Mouse (Mus musculus) liver, adult 2 months (tissue): ENCODE data around the gene Mpeg1. TPM values are rescaled to one million over a fixed set of nuclear protein-coding genes. Genes with fewer than 3 reads are reported as not detected.

Source experiments
- DNase-seq: peaks from one replicate; pipeline ENCODE4 v3.0.0-alpha.2; 2011; ENCODE audit warnings: low read depth, low spot score; ENCODE audit errors: extremely low read depth
- H3K27ac ChIP-seq: fragments of 200-500 bp; replicated peaks from 2 replicates; pipeline ENCODE4 v1.5.1; 2012; ENCODE audit warnings: low read depth, mild to moderate bottlenecking, control low read depth, inconsistent platforms, low read length; ENCODE audit not compliant: insufficient read depth
- H3K27me3 ChIP-seq: fragments of 200-500 bp; 2 replicates; pipeline ENCODE4 v1.6.1; 2012; ENCODE audit warnings: mild to moderate bottlenecking, moderate library complexity, low read length, inconsistent platforms; ENCODE audit not compliant: control insufficient read depth, insufficient read depth
- H3K36me3 ChIP-seq: fragments of 200-500 bp; 2 replicates; pipeline ENCODE4 v1.6.1; 2012; ENCODE audit warnings: low read length, inconsistent platforms; ENCODE audit not compliant: control insufficient read depth, insufficient read depth
- H3K4me1 ChIP-seq: fragments of 200-500 bp; 2 replicates; pipeline ENCODE4 v1.6.1; 2011; ENCODE audit warnings: low read length; ENCODE audit not compliant: control insufficient read depth, insufficient read depth
- H3K4me3 ChIP-seq: fragments of 200-500 bp; 2 replicates; pipeline ENCODE4 v1.5.1; 2011; ENCODE audit warnings: low read depth, mild to moderate bottlenecking, control low read depth, low read length, moderate library complexity; ENCODE audit not compliant: insufficient read depth
- H3K79me2 ChIP-seq: fragments of 200-500 bp; 2 replicates; pipeline ENCODE4 v1.6.1; 2012; ENCODE audit warnings: inconsistent platforms, mild to moderate bottlenecking, low read length, moderate library complexity; ENCODE audit not compliant: control insufficient read depth, insufficient read depth
- H3K9ac ChIP-seq: fragments of 200-500 bp; 2 replicates; pipeline ENCODE4 v1.6.1; 2012; ENCODE audit warnings: low read depth, mild to moderate bottlenecking, control low read depth, inconsistent platforms, low read length
- CTCF ChIP-seq: fragments of 200-500 bp; IDR thresholded peaks from 2 replicates; pipeline ENCODE4 v1.5.1; 2011; ENCODE audit warnings: low read depth, low read length, control low read depth
- POLR2A ChIP-seq: fragments of 200-500 bp; IDR thresholded peaks from 2 replicates; pipeline ENCODE4 v1.6.1; 2011; ENCODE audit warnings: low read length, control low read depth; ENCODE audit not compliant: insufficient read depth; ENCODE audit errors: extremely low read depth
- WGBS: fragments of 180-500 bp; shearing (Covaris S2); methylation state at CpG from one replicate; pipeline ENCODE4 v1.1.7; 2018; 5-methylcytosine and 5-hydroxymethylcytosine counted together
- polyA plus RNA-seq: library from polyadenylated mRNA; depleted of rRNA; stranded (reverse); fragments of >200 nt; gene quantifications from 2 replicates; pipeline ENCODE4 v1.2.3, GENCODE M21; 2012; rRNA removed
- total RNA-seq: library from RNA; depleted of rRNA; stranded (reverse); fragments of >200 nt; gene quantifications from 2 replicates; pipeline ENCODE4 v1.2.3, GENCODE M21; 2014; rRNA removed

Mpeg1 gene
- total and polyA plus RNA-seq, 2 experiments: 7.4 to 27.1 TPM

- WGBS: under 1% methylated on average over 38 of the region's 38 CpGs
- Histone ChIP-seq H3K4me1 (peaks cover 5% of the 10 kb centered on the region), H3K79me2 (peaks cover 9% of the 10 kb centered on the region; the same call in 1 of the 2 replicates), H3K4me3 (peak overlapping the region; percentile 67), H3K36me3 (no peaks in the 10 kb centered on the region), H3K27me3 (no peaks in the 10 kb centered on the region), H3K27ac (no peak overlapping the region), H3K9ac (peak overlapping the region; percentile 89)
- TF ChIP-seq CTCF (peak; percentile 13; the same call in 1 of the 2 replicates), POLR2A (no peak)
- peak; percentile 21 for DNase-seq
Observed at GRCm38 (mm10) chr19:12500881-12501311, 40.3 kb downstream of the Mpeg1 start.

GRCm38 (mm10) chr19:12501370-12502347 is 41.1 kb downstream of the Mpeg1 start, which contains the start of gene Dtx4:
TSS of gene Dtx4 (minus strand) at chr19:12501454.
- Histone ChIP-seq H3K27ac (peak within 1 kb of the TSS; percentile 18), H3K4me3 (peak within 1 kb of the TSS; percentile 67), H3K79me2 (peaks cover 9% of the 10 kb centered on the region; the same call in 1 of the 2 replicates), H3K36me3 (no peaks in the 10 kb centered on the region), H3K4me1 (peaks cover 5% of the 10 kb centered on the region), H3K27me3 (no peaks in the 10 kb centered on the region), H3K9ac (peak within 1 kb of the TSS; percentile 89)
- DNase-seq: peak; percentile 90
- WGBS: under 1% methylated on average over 79 of the region's 80 CpGs
- TF ChIP-seq POLR2A: no peak
- TF ChIP-seq CTCF: peak; percentile 98

GRCm38 (mm10) chr19:12502756-12503155 is 42.2 kb downstream of the Mpeg1 start:
- 60% methylated on average over 7 of the region's 7 CpGs for WGBS
- H3K9ac ChIP-seq: no peak overlapping the region
- no peaks in the 10 kb centered on the region for H3K36me3 ChIP-seq
- TF ChIP-seq POLR2A: no peak
- TF ChIP-seq CTCF: no peak
- H3K4me3 ChIP-seq: no peak overlapping the region
- no peaks in the 10 kb centered on the region for H3K27me3 ChIP-seq
- H3K27ac ChIP-seq: no peak overlapping the region
- H3K4me1 ChIP-seq: peaks cover 5% of the 10 kb centered on the region
- no peak for DNase-seq
- H3K79me2 ChIP-seq: 0 out of 2 replicates have a peak, but pooled peaks cover 6% of the 10 kb centered on the region

- no peak for DNase-seq
- no peak overlapping the region for H3K4me3 ChIP-seq
- no peaks in the 10 kb centered on the region for H3K36me3 ChIP-seq
- H3K27ac ChIP-seq: no peak overlapping the region
- TF ChIP-seq POLR2A (no peak), CTCF (no peak)
- no peaks in the 10 kb centered on the region for H3K79me2 ChIP-seq
- H3K27me3 ChIP-seq: no peaks in the 10 kb centered on the region
- no peak overlapping the region for H3K9ac ChIP-seq
- no peaks in the 10 kb centered on the region for H3K4me1 ChIP-seq
Observed at GRCm38 (mm10) chr19:12514621-12515020, 54.0 kb downstream of the Mpeg1 start.

Other genes with a start within 250 kb of the Mpeg1 start
- gene Olfr1432, start 228.2 kb upstream of the Mpeg1 start, total RNA-seq: not detected in 2 replicates
- gene Olfr1432, start 228.2 kb upstream of the Mpeg1 start, polyA plus RNA-seq: not detected in 2 replicates
- not detected in 2 replicates for gene Olfr262, start 219.1 kb upstream of the Mpeg1 start, total RNA-seq
- gene Olfr262, start 219.1 kb upstream of the Mpeg1 start, polyA plus RNA-seq: not detected in 2 replicates
- gene Olfr235, start 199.7 kb upstream of the Mpeg1 start, total RNA-seq: not detected in 2 replicates
- gene Olfr235, start 199.7 kb upstream of the Mpeg1 start, polyA plus RNA-seq: not detected in 2 replicates
- not detected in 2 replicates for gene Olfr1434, start 180.9 kb upstream of the Mpeg1 start, total RNA-seq
- gene Olfr1434, start 180.9 kb upstream of the Mpeg1 start, polyA plus RNA-seq: not detected in 2 replicates
- not detected in 2 replicates for gene Olfr1436, start 161.6 kb upstream of the Mpeg1 start, total RNA-seq
- gene Olfr1436, start 161.6 kb upstream of the Mpeg1 start, polyA plus RNA-seq: not detected in 2 replicates
- not detected in 2 replicates for gene Olfr1437, start 135.7 kb upstream of the Mpeg1 start, total RNA-seq
- gene Olfr1437, start 135.7 kb upstream of the Mpeg1 start, polyA plus RNA-seq: not detected in 2 replicates
- not detected in 2 replicates for gene Olfr1438-ps1, start 124.9 kb upstream of the Mpeg1 start, total RNA-seq
- not detected in 2 replicates for gene Olfr1438-ps1, start 124.9 kb upstream of the Mpeg1 start, polyA plus RNA-seq
- gene Olfr1440, start 73.5 kb upstream of the Mpeg1 start, total RNA-seq: not detected in 2 replicates
- gene Olfr1440, start 73.5 kb upstream of the Mpeg1 start, polyA plus RNA-seq: not detected in 2 replicates
- not detected in 2 replicates for gene Olfr1441, start 43.3 kb upstream of the Mpeg1 start, total RNA-seq
- gene Olfr1441, start 43.3 kb upstream of the Mpeg1 start, polyA plus RNA-seq: not detected in 2 replicates
- not detected in 2 replicates for gene Pfpl, start 32.9 kb upstream of the Mpeg1 start, total RNA-seq
- gene Pfpl, start 32.9 kb upstream of the Mpeg1 start, polyA plus RNA-seq: not detected in 2 replicates
- 1.8 and 3.8 TPM in 2 replicates for gene Dtx4, start 40.7 kb downstream of the Mpeg1 start, total RNA-seq
- gene Dtx4, start 40.7 kb downstream of the Mpeg1 start, polyA plus RNA-seq: 6.5 and 7.2 TPM in 2 replicates
- 2.3 and 2.4 TPM in 2 replicates for gene Fam111a, start 85.0 kb downstream of the Mpeg1 start, total RNA-seq
- gene Fam111a, start 85.0 kb downstream of the Mpeg1 start, polyA plus RNA-seq: 0.12 and 0.24 TPM in 2 replicates
- gene Gm4952, start 139.2 kb downstream of the Mpeg1 start, total RNA-seq: 91.4 and 132 TPM in 2 replicates
- gene Gm4952, start 139.2 kb downstream of the Mpeg1 start, polyA plus RNA-seq: 41.7 and 68.7 TPM in 2 replicates
- 233 and 277 TPM in 2 replicates for gene Glyat, start 172.5 kb downstream of the Mpeg1 start, total RNA-seq
- 54.6 and 56.1 TPM in 2 replicates for gene Glyat, start 172.5 kb downstream of the Mpeg1 start, polyA plus RNA-seq
- gene Olfr1442, start 209.7 kb downstream of the Mpeg1 start, total RNA-seq: 0.28 and 0.40 TPM in 2 replicates
- gene Olfr1442, start 209.7 kb downstream of the Mpeg1 start, polyA plus RNA-seq: 0.14 TPM in 1 of 2 replicates, not detected in the other
- gene Olfr1443, start 217.3 kb downstream of the Mpeg1 start, total RNA-seq: 0.09 TPM in 1 of 2 replicates, not detected in the other
- 0.05 TPM in 1 of 2 replicates, not detected in the other for gene Olfr1443, start 217.3 kb downstream of the Mpeg1 start, polyA plus RNA-seq
- 146 and 154 TPM in 2 replicates for gene Keg1, start 235.0 kb downstream of the Mpeg1 start, total RNA-seq
- 67.6 and 93.4 TPM in 2 replicates for gene Keg1, start 235.0 kb downstream of the Mpeg1 start, polyA plus RNA-seq